Mouse (Mus musculus) intestine, embryonic 16.5 days (tissue): ENCODE measurements at regions not wholly inside any gene's neighbourhood (a gene's known extent, or its start where the extent isn't known, plus 50 kb on each side); places are given as distances from the start of the nearest gene placed in this dataset.

ENCODE experiments used
- ATAC-seq: fragments of 200-750 bp; cut with Nextera tagmentation; 2 replicates; pipeline ENCODE4 v1.8.0; 2017; ENCODE audit warnings: moderate TSS enrichment, moderate library complexity
- H3K27ac ChIP-seq: fragments of 300-500 bp; sonication (generic); 2 replicates; pipeline ENCODE4 v1.5.1; 2014; ENCODE audit warnings: mild to moderate bottlenecking, low read length
- H3K27me3 ChIP-seq: fragments of 300-500 bp; sonication (generic); replicated peaks from 2 replicates; pipeline ENCODE4 v1.6.1; 2014; ENCODE audit warnings: low read length, control low read depth, mixed read lengths; ENCODE audit not compliant: control insufficient read depth, insufficient read depth
- H3K36me3 ChIP-seq: fragments of 300-500 bp; sonication (generic); 2 replicates; pipeline ENCODE4 v1.6.1; 2014; ENCODE audit warnings: low read length, control low read depth; ENCODE audit not compliant: control insufficient read depth, insufficient read depth
- H3K4me1 ChIP-seq: fragments of 300-500 bp; sonication (generic); 2 replicates; pipeline ENCODE4 v1.6.1; 2014; ENCODE audit warnings: low read length, control low read depth, mixed read lengths; ENCODE audit not compliant: control insufficient read depth, insufficient read depth
- H3K4me2 ChIP-seq: fragments of 300-500 bp; sonication (generic); 2 replicates; pipeline ENCODE4 v1.6.1; 2014; ENCODE audit warnings: low read depth, low read length, control low read depth
- H3K4me3 ChIP-seq: fragments of 300-500 bp; sonication (generic); 2 replicates; pipeline ENCODE4 v1.5.1; 2014; ENCODE audit warnings: mild to moderate bottlenecking, low read length
- H3K9ac ChIP-seq: fragments of 300-500 bp; sonication (generic); 2 replicates; pipeline ENCODE4 v1.6.1; 2014; ENCODE audit warnings: low read depth, low read length
- H3K9me3 ChIP-seq: fragments of 300-500 bp; sonication (generic); 2 replicates; pipeline ENCODE4 v1.6.1; 2016; ENCODE audit warnings: low read length, control low read depth; ENCODE audit not compliant: control insufficient read depth
- WGBS: fragments of 180-500 bp; shearing (Covaris S2); extraction: QIAGEN DNeasy Blood & Tissue Kit; methylation state at CpG from one replicate; pipeline ENCODE4 v1.1.7; 2014; 5-methylcytosine and 5-hydroxymethylcytosine counted together

DNA sequence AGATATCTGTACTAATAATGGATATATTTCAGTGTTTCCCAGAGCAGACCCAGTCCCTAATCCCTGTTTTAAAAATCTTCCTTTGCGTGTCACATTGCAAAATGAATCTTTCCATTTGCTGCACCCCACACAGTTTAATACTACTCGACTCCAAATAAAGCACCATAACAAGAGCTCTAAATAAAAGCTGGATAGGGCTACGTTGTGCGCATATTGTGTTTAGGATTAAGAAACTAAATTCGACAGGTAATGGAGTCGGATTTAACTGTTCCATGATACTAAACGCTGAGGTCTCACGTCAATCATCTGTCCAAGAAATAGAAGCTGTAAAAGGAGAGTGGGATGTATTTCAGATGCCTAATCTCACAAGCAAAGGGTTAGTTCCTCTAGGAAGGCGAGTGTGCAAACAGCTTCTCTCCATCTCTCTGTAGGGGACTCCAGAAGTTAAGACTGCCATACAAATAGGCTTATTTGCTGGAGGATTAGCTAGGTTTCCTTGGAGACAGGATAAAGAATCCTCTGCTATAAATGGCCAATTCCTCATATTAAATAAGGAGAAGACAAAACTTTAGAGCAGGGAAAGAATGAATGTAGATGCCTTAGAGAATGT is 544.6 kb downstream of the Olfm4 start:
- H3K4me1 ChIP-seq: no peaks in the 10 kb centered on the region
- H3K9ac ChIP-seq: no peak overlapping the region
- H3K4me2 ChIP-seq: no peak overlapping the region
- H3K27me3 ChIP-seq: no peaks in the 10 kb centered on the region
- no peaks in the 10 kb centered on the region for H3K36me3 ChIP-seq
- H3K9me3 ChIP-seq: no peaks in the 10 kb centered on the region
- 68% methylated on average over 9 of the region's 9 CpGs for WGBS
- H3K4me3 ChIP-seq: no peak overlapping the region
- no peak for ATAC-seq
- H3K27ac ChIP-seq: no peak overlapping the region

GRCm38 (mm10) chr14:80536044-80536745 is 552.3 kb downstream of the Olfm4 start:
- no peak overlapping the region for H3K4me3 ChIP-seq
- no peaks in the 10 kb centered on the region for H3K27me3 ChIP-seq
- WGBS: 45% methylated on average over 7 of the region's 7 CpGs
- H3K36me3 ChIP-seq: no peaks in the 10 kb centered on the region
- H3K4me1 ChIP-seq: no peaks in the 10 kb centered on the region
- ATAC-seq: no peak
- no peak overlapping the region for H3K4me2 ChIP-seq
- H3K27ac ChIP-seq: no peak overlapping the region
- H3K9me3 ChIP-seq: no peaks in the 10 kb centered on the region
- H3K9ac ChIP-seq: no peak overlapping the region

GRCm38 (mm10) chr14:80559950-80560349 is 576.1 kb downstream of the Olfm4 start:
- H3K4me1 ChIP-seq: no peaks in the 10 kb centered on the region
- ATAC-seq: no peak
- WGBS: 83% methylated on average over 11 of the region's 11 CpGs
- H3K27me3 ChIP-seq: no peaks in the 10 kb centered on the region
- H3K4me2 ChIP-seq: no peak overlapping the region
- H3K9ac ChIP-seq: no peak overlapping the region
- H3K27ac ChIP-seq: no peak overlapping the region
- H3K4me3 ChIP-seq: no peak overlapping the region
- H3K36me3 ChIP-seq: no peaks in the 10 kb centered on the region
- H3K9me3 ChIP-seq: no peaks in the 10 kb centered on the region
